Mouse (Mus musculus): ENCODE data around the gene Dcdc2b. TPM values are rescaled to one million over a fixed set of nuclear protein-coding genes. Genes with fewer than 3 reads are reported as not detected.
A peak's percentile ranks its signal among the peaks of the same experiment; 100 is the strongest.

Dcdc2b gene
- polyA plus RNA-seq, 1 experiment from 2014 or later, result 2.3 TPM

DNA sequence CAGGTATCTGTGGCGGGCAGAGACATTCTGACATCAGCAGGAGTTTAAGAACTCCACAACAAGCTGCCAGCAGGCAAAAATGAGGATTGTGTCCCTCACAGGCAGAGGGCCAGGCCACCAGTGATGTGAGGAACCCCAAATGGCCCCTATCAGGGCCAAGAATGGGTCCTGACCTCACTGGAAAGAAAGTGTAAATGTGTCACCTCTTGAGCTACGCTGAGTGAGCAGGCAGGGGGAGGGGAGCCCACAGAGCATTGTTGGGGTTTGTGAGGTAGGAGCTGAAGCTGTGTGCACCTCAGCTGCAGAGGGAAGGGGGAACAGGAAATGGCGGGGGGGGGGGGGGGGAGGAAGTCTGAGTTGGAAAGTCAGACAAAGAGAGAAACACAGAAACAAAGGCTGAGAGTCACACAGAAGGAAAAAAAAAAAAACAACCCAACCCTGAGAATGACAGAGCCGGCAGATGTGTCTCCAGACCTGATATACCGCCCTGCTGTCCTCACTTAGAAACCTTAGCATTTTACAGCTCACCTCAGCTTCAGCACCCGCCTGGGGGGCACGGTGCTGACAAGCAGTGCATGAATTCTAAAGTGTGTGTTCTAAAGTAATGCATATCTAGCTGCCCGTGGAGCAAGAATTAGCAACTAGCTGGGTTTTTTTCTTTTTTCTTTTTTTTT lies 38.7 kb downstream of the Dcdc2b start:
- ATAC-seq (ENCODE audit: insufficient number of reproducible peaks, insufficient read depth, low FRiP score, low TSS enrichment), result no peak

DNA sequence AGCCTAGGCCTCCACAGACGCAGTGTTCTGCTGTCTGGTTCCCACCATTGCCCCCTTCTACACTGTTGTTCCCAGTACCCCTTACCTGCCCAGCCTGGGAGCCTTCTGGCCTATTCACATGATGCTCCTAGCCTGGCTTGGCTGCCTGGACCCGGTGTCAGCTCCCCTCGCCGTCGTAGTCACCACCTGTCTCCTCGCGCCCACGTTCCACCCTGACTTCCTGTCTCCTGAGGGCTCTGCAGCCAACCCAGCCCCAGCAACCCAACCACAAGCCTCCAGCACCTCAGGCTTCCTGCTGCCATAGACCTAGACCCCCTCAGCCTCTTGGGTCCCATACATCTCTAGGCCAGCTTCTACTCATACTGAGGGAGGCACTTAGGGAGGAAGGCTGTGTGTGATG lies 40.6 kb downstream of the Dcdc2b start, which contains the start of gene Lck:
Gene Lck, minus strand, starts transcription at position 212 of the 400 bp plus-strand sequence.
- Histone ChIP-seq H3K4me2 (replicated peaks) (no peak within 1 kb of the TSS), H3K4me1 (peaks cover 4% of the 10 kb centered on the region; the same call in 1 of the 2 replicates), H3K27ac (no peak within 1 kb of the TSS), H3K9me3 (no peaks in the 10 kb centered on the region), H3K27me3 (no peaks in the 10 kb centered on the region), H3K36me3 (no peaks in the 10 kb centered on the region), H3K9ac (no peak within 1 kb of the TSS), H3K4me3 (no peak within 1 kb of the TSS)
- 92% methylated on average over 8 of the region's 8 CpGs for WGBS
- no peak for ATAC-seq (ENCODE audit: insufficient number of reproducible peaks, insufficient read depth, low FRiP score, low TSS enrichment)

More for the DNA sequence above, 38.7 kb downstream of the Dcdc2b start:
- Histone ChIP-seq H3K27me3 (no peaks in the 10 kb centered on the region), H3K36me3 (no peaks in the 10 kb centered on the region), H3K9ac (no peak overlapping the region), H3K4me2 (replicated peaks) (no peak overlapping the region), H3K27ac (0 out of 2 replicates have a peak overlapping the region, but pooled peaks have one; percentile 11), H3K4me3 (no peak overlapping the region), H3K9me3 (no peaks in the 10 kb centered on the region), H3K4me1 (peaks cover 4% of the 10 kb centered on the region; the same call in 1 of the 2 replicates)
- 52% methylated on average over 7 of the region's 8 CpGs for WGBS

DNA sequence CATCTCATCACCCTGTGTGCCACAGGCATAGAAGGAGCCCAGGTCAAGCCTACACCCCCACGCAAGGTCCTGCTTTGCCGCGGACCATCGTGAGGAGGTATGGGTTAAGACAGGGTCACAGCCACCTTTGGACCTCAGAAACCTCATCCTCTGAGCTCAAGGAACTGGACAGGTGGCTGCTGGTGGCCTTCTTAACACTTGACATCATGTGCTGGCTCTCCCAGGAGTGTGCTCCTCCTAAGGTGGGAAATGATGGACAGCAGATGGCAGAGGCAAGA lies 41.0 kb downstream of the Dcdc2b start:
- H3K4me2 ChIP-seq (replicated peaks), result no peak overlapping the region
- no peak overlapping the region for H3K9ac ChIP-seq
- 95% methylated on average over 4 of the region's 4 CpGs for WGBS
- no peak overlapping the region for H3K4me3 ChIP-seq
- no peaks in the 10 kb centered on the region for H3K27me3 ChIP-seq
- no peak overlapping the region for H3K27ac ChIP-seq
- H3K4me1 ChIP-seq, result peaks cover 4% of the 10 kb centered on the region; the same call in 1 of the 2 replicates
- no peaks in the 10 kb centered on the region for H3K9me3 ChIP-seq
- no peaks in the 10 kb centered on the region for H3K36me3 ChIP-seq
- ATAC-seq (ENCODE audit: insufficient number of reproducible peaks, insufficient read depth, low FRiP score, low TSS enrichment), result no peak

DNA sequence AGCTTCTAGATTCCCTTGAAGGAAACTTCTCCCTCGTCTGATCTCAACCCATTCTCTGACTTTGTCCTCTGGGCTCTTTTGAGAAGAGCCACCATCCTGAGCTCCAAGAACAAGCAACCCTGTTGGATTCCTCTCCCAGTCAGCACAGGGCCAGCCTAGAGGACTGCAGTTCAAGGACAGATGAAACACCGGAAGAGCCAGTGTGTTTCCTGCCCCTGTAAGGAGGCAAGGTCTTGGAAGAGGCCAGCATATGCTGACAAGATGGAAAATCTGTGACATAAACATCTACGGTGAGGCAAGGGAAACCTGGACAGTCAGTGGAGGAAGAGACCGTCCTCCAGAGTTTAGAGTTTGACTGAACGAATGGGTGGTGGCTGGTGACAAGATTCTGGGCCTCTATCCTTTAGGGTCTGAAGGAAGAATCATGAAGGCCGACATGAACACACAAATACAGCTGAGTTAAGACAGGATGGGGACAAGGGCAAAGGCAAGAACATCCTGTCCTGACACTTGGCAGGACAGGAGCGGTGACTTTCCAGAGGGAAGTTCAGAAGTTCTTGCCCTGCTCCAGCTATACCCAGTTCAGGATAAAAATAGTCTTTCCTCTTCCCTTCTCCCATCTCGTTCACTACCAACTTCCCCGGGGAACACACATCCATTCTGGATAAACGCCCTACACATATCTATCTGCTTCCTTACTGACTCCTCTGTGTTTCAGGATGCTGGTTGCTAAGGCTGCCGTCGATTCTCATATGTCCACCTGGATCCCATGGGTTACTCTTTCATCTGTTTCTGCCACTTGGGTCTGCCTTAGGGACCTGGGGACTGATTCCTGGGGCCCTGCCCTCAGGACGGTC lies 41.6 kb downstream of the Dcdc2b start:
- Histone ChIP-seq H3K4me2 (replicated peaks) (no peak overlapping the region), H3K9me3 (no peaks in the 10 kb centered on the region), H3K36me3 (no peaks in the 10 kb centered on the region), H3K4me1 (peaks cover 4% of the 10 kb centered on the region; the same call in 1 of the 2 replicates), H3K27ac (no peak overlapping the region), H3K27me3 (no peaks in the 10 kb centered on the region), H3K4me3 (no peak overlapping the region), H3K9ac (no peak overlapping the region)
- no peak for ATAC-seq (ENCODE audit: insufficient number of reproducible peaks, insufficient read depth, low FRiP score, low TSS enrichment)
- WGBS, result 87% methylated on average over 13 of the region's 13 CpGs

DNA sequence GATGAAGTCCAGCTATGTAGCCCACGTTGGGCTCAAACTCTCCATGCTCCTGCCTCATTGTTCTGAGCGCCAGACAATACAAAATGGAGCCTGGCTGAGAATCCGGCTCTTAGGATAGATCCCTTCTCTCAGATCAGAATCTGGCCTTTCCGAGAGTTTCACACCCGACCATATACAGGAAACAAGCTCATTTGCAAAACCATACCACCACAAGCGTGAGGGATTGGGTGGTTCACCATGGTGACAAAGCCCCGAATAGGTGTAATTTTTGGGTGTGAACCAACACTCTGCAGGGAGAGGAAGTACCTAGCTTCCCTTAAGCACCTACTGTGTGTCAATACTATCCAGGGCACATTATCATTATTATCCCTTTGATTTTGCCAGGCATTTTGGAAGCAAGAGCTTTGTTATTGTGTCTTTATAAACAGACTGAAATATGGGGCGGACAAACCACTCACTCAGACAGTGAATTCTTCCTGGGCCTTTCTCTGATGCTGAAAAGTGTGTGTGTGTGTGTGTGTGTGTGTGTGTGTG lies 42.4 kb downstream of the Dcdc2b start:
- Histone ChIP-seq H3K4me2 (replicated peaks) (no peak overlapping the region), H3K27ac (no peak overlapping the region), H3K27me3 (no peaks in the 10 kb centered on the region), H3K9me3 (no peaks in the 10 kb centered on the region), H3K4me1 (peaks cover 4% of the 10 kb centered on the region; the same call in 1 of the 2 replicates), H3K4me3 (no peak overlapping the region), H3K9ac (no peak overlapping the region), H3K36me3 (no peaks in the 10 kb centered on the region)
- ATAC-seq (ENCODE audit: insufficient number of reproducible peaks, insufficient read depth, low FRiP score, low TSS enrichment), result no peak
- WGBS, result 76% methylated on average over 8 of the region's 8 CpGs

DNA sequence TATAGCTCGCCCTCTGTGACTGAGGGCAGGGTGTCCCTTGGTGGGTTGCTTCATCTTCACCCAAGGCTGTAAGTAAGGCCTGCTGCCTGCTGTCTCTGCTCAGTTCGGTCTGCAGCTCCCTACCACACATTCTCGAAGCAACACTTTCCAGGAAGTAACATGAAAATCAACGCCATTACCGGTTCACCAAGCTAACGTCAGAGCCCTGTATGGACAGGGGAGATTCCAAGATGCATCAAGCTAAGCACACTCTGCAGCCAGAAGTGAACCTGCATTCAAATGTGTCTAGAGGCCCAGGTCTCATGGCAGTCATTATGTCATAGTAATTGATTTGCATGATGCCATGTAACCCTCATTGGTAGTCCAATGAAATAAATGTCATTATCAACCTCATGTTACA lies 44.0 kb downstream of the Dcdc2b start:
- Histone ChIP-seq H3K9ac (no peak overlapping the region), H3K4me3 (no peak overlapping the region), H3K4me1 (peaks cover 1% of the 10 kb centered on the region; the same call in 1 of the 2 replicates), H3K27ac (no peak overlapping the region), H3K27me3 (no peaks in the 10 kb centered on the region), H3K9me3 (no peaks in the 10 kb centered on the region), H3K36me3 (no peaks in the 10 kb centered on the region), H3K4me2 (replicated peaks) (no peak overlapping the region)
- 87% methylated on average over 6 of the region's 6 CpGs for WGBS
- no peak for ATAC-seq (ENCODE audit: insufficient number of reproducible peaks, insufficient read depth, low FRiP score, low TSS enrichment)

DNA sequence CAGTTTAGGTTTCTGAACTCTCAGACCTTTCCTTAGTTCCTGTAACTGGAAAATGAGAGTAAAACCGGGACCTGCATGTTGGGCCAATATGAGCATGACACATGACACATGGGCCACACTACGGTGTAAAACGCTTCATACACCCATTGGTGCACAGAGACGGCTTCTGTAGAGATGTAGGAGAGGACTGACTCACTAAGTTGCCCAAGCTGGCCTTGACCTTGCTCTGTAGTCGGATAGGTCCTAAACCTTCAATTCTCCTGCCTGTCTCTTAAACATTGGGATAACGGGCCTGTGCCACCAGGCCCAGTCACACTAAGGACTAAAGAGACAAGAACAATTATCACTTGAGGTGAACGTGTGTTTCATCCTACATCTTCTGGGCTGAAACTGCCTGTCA lies 45.7 kb downstream of the Dcdc2b start:
- no peaks in the 10 kb centered on the region for H3K27me3 ChIP-seq
- no peak overlapping the region for H3K4me3 ChIP-seq
- ATAC-seq (ENCODE audit: insufficient number of reproducible peaks, insufficient read depth, low FRiP score, low TSS enrichment), result no peak
- H3K4me1 ChIP-seq, result no peaks in the 10 kb centered on the region
- H3K27ac ChIP-seq, result no peak overlapping the region
- H3K9me3 ChIP-seq, result no peaks in the 10 kb centered on the region
- no peaks in the 10 kb centered on the region for H3K36me3 ChIP-seq
- no peak overlapping the region for H3K4me2 ChIP-seq (replicated peaks)
- H3K9ac ChIP-seq, result no peak overlapping the region
- 86% methylated on average over 7 of the region's 7 CpGs for WGBS

DNA sequence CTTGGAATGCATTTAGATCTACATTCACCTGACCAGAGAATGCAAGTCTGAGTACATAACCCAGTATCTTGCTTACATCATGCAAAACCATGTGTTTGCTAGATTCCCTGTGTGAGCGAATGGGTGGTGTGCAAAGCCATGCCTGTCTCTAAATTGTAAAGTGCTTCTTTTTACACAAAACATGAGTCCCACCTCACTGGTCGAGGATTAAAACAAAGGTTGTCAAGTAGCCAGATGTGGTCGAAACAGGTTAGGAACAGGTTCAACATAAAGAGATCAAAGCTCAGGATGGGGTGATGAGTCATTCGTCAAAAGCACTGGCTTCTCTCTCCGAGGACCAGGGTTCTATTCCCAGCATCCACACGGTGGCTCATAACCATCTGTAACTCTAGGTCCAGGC lies 48.9 kb downstream of the Dcdc2b start:
- Histone ChIP-seq H3K9me3 (no peaks in the 10 kb centered on the region), H3K27ac (no peak overlapping the region), H3K36me3 (no peaks in the 10 kb centered on the region), H3K4me1 (no peaks in the 10 kb centered on the region), H3K9ac (no peak overlapping the region), H3K4me3 (no peak overlapping the region), H3K4me2 (replicated peaks) (no peak overlapping the region), H3K27me3 (no peaks in the 10 kb centered on the region)
- WGBS, result 86% methylated on average over 6 of the region's 6 CpGs
- ATAC-seq (ENCODE audit: insufficient number of reproducible peaks, insufficient read depth, low FRiP score, low TSS enrichment), result no peak

DNA sequence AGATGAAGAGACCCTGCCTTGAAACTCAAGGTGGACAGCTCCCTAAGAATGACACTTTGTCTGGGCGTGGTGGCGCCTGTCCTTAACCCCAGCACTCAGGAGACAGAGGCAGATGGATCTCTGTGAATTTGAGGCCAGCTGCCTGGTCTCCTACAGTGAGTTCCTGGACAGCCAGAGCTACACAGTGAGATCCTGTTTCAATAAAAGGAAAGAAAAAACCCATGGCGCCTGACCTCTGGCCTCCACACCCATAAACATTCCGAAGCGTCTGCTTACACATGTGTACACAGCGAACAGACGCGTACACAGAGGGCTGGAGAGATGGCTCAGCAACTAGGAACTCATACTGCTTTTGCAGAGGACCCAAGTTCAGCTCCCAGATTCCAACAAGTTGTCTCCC lies 50.3 kb downstream of the Dcdc2b start:
- no peak overlapping the region for H3K27ac ChIP-seq
- ATAC-seq (ENCODE audit: insufficient number of reproducible peaks, insufficient read depth, low FRiP score, low TSS enrichment), result no peak

DNA sequence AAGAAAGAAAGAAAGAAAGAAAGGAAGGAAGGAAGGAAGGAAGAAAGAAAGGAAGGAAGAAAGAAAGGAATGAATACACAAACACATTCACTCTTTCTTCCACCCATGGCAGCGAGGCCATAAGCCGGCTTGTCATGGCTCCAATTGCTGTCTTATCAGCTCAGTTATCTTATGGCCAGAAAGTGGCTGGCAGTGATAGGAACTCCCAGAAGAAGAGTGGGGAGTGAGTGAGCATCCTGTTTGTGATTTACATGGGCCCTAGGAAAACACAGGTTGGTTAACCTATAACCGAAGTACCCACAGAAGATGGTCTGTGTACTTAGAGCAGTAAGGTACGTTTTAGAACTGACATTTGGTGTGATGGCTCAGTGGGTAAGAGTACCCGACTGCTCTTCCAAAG lies 52.9 kb downstream of the Dcdc2b start:
- Histone ChIP-seq H3K9ac (no peak overlapping the region), H3K27me3 (no peaks in the 10 kb centered on the region), H3K27ac (no peak overlapping the region), H3K9me3 (no peaks in the 10 kb centered on the region), H3K4me3 (no peak overlapping the region), H3K4me2 (replicated peaks) (no peak overlapping the region), H3K4me1 (no peaks in the 10 kb centered on the region), H3K36me3 (no peaks in the 10 kb centered on the region)
- no peak for ATAC-seq (ENCODE audit: insufficient number of reproducible peaks, insufficient read depth, low FRiP score, low TSS enrichment)
- 90% methylated on average over 5 of the region's 5 CpGs for WGBS

More for the DNA sequence above, 50.3 kb downstream of the Dcdc2b start:
- Histone ChIP-seq H3K4me2 (replicated peaks) (no peak overlapping the region), H3K4me1 (no peaks in the 10 kb centered on the region), H3K27me3 (no peaks in the 10 kb centered on the region), H3K36me3 (no peaks in the 10 kb centered on the region), H3K4me3 (no peak overlapping the region), H3K9me3 (no peaks in the 10 kb centered on the region), H3K9ac (no peak overlapping the region)
- WGBS, result 35% methylated on average over 8 of the region's 8 CpGs

Data from embryonic facial prominence, embryonic 12.5 days (tissue).